Mouse (Mus musculus) midbrain, embryonic 16.5 days (tissue): ENCODE results near the gene Gm11937. TPM values are rescaled to one million over a fixed set of nuclear protein-coding genes. Genes with fewer than 3 reads are reported as not detected.

Experiments
- ATAC-seq: fragments of 200-750 bp; cut with Nextera tagmentation; 2 replicates; pipeline ENCODE4 v1.8.0; 2017; ENCODE audit warnings: moderate TSS enrichment
- H3K27ac ChIP-seq: fragments of 300-500 bp; sonication (generic); 2 replicates; pipeline ENCODE4 v1.5.1; 2014; ENCODE audit warnings: mild to moderate bottlenecking, low read length, mixed read lengths
- H3K27me3 ChIP-seq: fragments of 300-500 bp; sonication (generic); 2 replicates; pipeline ENCODE4 v1.6.1; 2014; ENCODE audit warnings: low read depth, low read length, mixed read lengths; ENCODE audit not compliant: control insufficient read depth, insufficient read depth
- H3K36me3 ChIP-seq: fragments of 300-500 bp; sonication (generic); 2 replicates; pipeline ENCODE4 v1.6.1; 2014; ENCODE audit warnings: mild to moderate bottlenecking, low read length, moderate library complexity, mixed read lengths; ENCODE audit not compliant: control insufficient read depth, insufficient read depth
- H3K4me1 ChIP-seq: fragments of 300-500 bp; sonication (generic); 2 replicates; pipeline ENCODE4 v1.6.1; 2014; ENCODE audit warnings: mild to moderate bottlenecking, low read length, mixed read lengths; ENCODE audit not compliant: control insufficient read depth, insufficient read depth
- H3K4me2 ChIP-seq: fragments of 300-500 bp; sonication (generic); 2 replicates; pipeline ENCODE4 v1.6.1; 2014; ENCODE audit warnings: mild to moderate bottlenecking, low read length, mixed read lengths
- H3K4me3 ChIP-seq: fragments of 300-500 bp; sonication (generic); 2 replicates; pipeline ENCODE4 v1.5.1; 2014; ENCODE audit warnings: low read depth, mild to moderate bottlenecking, low read length, moderate library complexity, mixed read lengths
- H3K9ac ChIP-seq: fragments of 300-500 bp; sonication (generic); 2 replicates; pipeline ENCODE4 v1.6.1; 2014; ENCODE audit warnings: low read depth, low read length, mixed read lengths
- H3K9me3 ChIP-seq: fragments of 300-500 bp; sonication (generic); replicated peaks from 2 replicates; pipeline ENCODE4 v1.6.1; 2014; ENCODE audit warnings: mild to moderate bottlenecking, low read length, mixed read lengths; ENCODE audit not compliant: control insufficient read depth, poor library complexity, severe bottlenecking
- WGBS: fragments of 180-500 bp; shearing (Covaris S2); extraction: QIAGEN DNeasy Blood & Tissue Kit; methylation state at CpG from one replicate; pipeline ENCODE4 v1.1.7; 2014; 5-methylcytosine and 5-hydroxymethylcytosine counted together
- polyA plus RNA-seq: library from polyadenylated mRNA; unstranded; fragments of >200 nt; fragmentation: Nextera tagmentation; extraction: Ambion mirVana; gene quantifications from 2 replicates; pipeline ENCODE4 v1.2.1, GENCODE M21; 2015

The Gm11937 gene
- polyA plus RNA-seq, 1 experiment from 2014 or later: not detected

DNA sequence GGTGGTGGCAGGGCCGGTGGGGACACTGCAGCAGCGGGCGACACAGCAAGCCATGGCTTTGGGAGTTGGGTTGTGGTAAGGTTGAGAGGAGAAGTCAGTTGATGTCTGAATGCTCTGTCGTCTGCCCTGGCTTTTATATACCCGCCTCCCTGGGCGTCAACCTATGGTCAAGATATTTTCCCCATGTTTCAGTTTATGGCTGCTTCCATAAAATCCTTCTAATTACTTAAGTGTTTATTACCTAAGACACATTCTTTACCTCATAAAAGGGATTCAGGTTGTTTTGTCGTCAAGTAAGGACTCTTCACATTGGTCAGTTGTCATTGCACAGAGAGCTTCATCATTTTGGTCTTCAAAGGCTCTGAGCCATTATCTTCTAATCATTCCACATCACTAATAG, 43.5 kb downstream of the Gm11937 start, which contains the start of gene Krtap3-1:
Krtap3-1 (minus strand) TSS at position 101 of the 400 bp plus-strand sequence.
- WGBS: 95% methylated on average over 7 of the region's 7 CpGs
- Histone ChIP-seq H3K36me3 (no peaks in the 10 kb centered on the region), H3K27ac (no peak within 1 kb of the TSS), H3K4me3 (no peak within 1 kb of the TSS), H3K4me1 (no peaks in the 10 kb centered on the region), H3K27me3 (no peaks in the 10 kb centered on the region), H3K9me3 (no peaks in the 10 kb centered on the region), H3K9ac (no peak within 1 kb of the TSS), H3K4me2 (no peak within 1 kb of the TSS)
- ATAC-seq: no peak

DNA sequence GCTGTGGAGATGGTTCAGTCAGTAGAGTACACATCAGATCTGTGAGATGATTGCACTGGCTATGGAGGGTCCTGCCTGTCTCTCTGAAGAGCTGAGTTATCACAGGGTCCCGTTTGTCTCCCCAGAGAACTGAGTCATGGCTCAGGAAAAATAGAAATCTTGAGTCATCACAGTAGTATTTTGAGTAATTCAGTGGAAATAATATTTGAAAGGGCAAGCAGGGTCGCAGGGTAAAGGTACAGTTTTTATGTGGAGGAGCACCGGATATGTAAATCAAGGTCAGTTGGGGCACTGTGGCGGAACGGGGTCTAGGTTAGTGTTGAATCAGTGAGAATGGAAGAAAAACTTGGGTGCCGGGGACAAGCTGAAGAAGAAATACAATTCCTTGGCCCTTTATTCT, 47.4 kb downstream of the Gm11937 start:
- Histone ChIP-seq H3K36me3 (no peaks in the 10 kb centered on the region), H3K9ac (no peak overlapping the region), H3K4me1 (no peaks in the 10 kb centered on the region), H3K4me2 (no peak overlapping the region), H3K4me3 (no peak overlapping the region), H3K27ac (no peak overlapping the region), H3K27me3 (no peaks in the 10 kb centered on the region), H3K9me3 (no peaks in the 10 kb centered on the region)
- no peak for ATAC-seq
- WGBS: 86% methylated on average over 6 of the region's 6 CpGs

Other genes with a start within 250 kb of the Gm11937 start
- gene Krt28, start 235.3 kb downstream of the Gm11937 start, polyA plus RNA-seq: 0.29 and 0.46 TPM in 2 replicates
- 28.9 and 29.8 TPM in 2 replicates for gene Krt10, start 220.8 kb downstream of the Gm11937 start, polyA plus RNA-seq
- gene Krt12, start 187.9 kb downstream of the Gm11937 start, polyA plus RNA-seq: 0.14 TPM in 1 of 2 replicates, not detected in the other
- gene Krt20, start 172.0 kb downstream of the Gm11937 start, polyA plus RNA-seq: 0.21 and 0.34 TPM in 2 replicates
- gene Krt23, start 117.1 kb downstream of the Gm11937 start, polyA plus RNA-seq: 0.11 TPM in 1 of 2 replicates, not detected in the other
- gene Krt39, start 88.9 kb downstream of the Gm11937 start, polyA plus RNA-seq: not detected in 2 replicates
- gene Krt40, start 67.0 kb downstream of the Gm11937 start, polyA plus RNA-seq: not detected in 2 replicates
- gene Krtap3-3, start 59.3 kb downstream of the Gm11937 start, polyA plus RNA-seq: not detected in 2 replicates
- gene Krtap3-2, start 53.3 kb downstream of the Gm11937 start, polyA plus RNA-seq: not detected in 2 replicates
- gene Gm11939, start 50.7 kb downstream of the Gm11937 start, polyA plus RNA-seq: not detected in 2 replicates
- gene Krtap3-1, start 43.6 kb downstream of the Gm11937 start, polyA plus RNA-seq: not detected in 2 replicates
- not detected in 2 replicates for gene Krtap1-5, start 29.2 kb downstream of the Gm11937 start, polyA plus RNA-seq
- not detected in 2 replicates for gene Krtap1-4, start 26.5 kb downstream of the Gm11937 start, polyA plus RNA-seq
- gene Krtap1-3, start 18.9 kb downstream of the Gm11937 start, polyA plus RNA-seq: not detected in 2 replicates
- not detected in 2 replicates for gene Krtap9-3, start 12.1 kb downstream of the Gm11937 start, polyA plus RNA-seq
- gene Gm11938, start 6.9 kb downstream of the Gm11937 start, polyA plus RNA-seq: not detected in 2 replicates
- not detected in 2 replicates for gene Krtap2-4, start 4.7 kb upstream of the Gm11937 start, polyA plus RNA-seq
- not detected in 2 replicates for gene Gm11562, start 10.2 kb upstream of the Gm11937 start, polyA plus RNA-seq
- gene Krtap4-1, start 18.0 kb upstream of the Gm11937 start, polyA plus RNA-seq: not detected in 2 replicates
- gene Krtap4-2, start 24.9 kb upstream of the Gm11937 start, polyA plus RNA-seq: 0.25 TPM in 1 of 2 replicates, not detected in the other
- not detected in 2 replicates for gene Krtap4-7, start 33.9 kb upstream of the Gm11937 start, polyA plus RNA-seq
- not detected in 2 replicates for gene Gm11555, start 40.0 kb upstream of the Gm11937 start, polyA plus RNA-seq
- gene Gm11563, start 48.8 kb upstream of the Gm11937 start, polyA plus RNA-seq: not detected in 2 replicates
- gene Krtap4-6, start 55.8 kb upstream of the Gm11937 start, polyA plus RNA-seq: not detected in 2 replicates
- gene Gm14190, start 80.6 kb upstream of the Gm11937 start, polyA plus RNA-seq: not detected in 2 replicates
- gene Gm14180, start 124.1 kb upstream of the Gm11937 start, polyA plus RNA-seq: not detected in 2 replicates
- not detected in 2 replicates for gene Gm11595, start 162.7 kb upstream of the Gm11937 start, polyA plus RNA-seq
- not detected in 2 replicates for gene Krtap4-8, start 170.5 kb upstream of the Gm11937 start, polyA plus RNA-seq
- not detected in 2 replicates for gene Krtap4-9, start 175.0 kb upstream of the Gm11937 start, polyA plus RNA-seq
- not detected in 2 replicates for gene Gm11596, start 183.3 kb upstream of the Gm11937 start, polyA plus RNA-seq
- gene Gm11569, start 188.7 kb upstream of the Gm11937 start, polyA plus RNA-seq: not detected in 2 replicates
- not detected in 2 replicates for gene Gm11554, start 194.3 kb upstream of the Gm11937 start, polyA plus RNA-seq
- gene Krtap4-13, start 199.7 kb upstream of the Gm11937 start, polyA plus RNA-seq: not detected in 2 replicates
- not detected in 2 replicates for gene Gm11564, start 205.5 kb upstream of the Gm11937 start, polyA plus RNA-seq
- not detected in 2 replicates for gene 2300003K06Rik, start 227.9 kb upstream of the Gm11937 start, polyA plus RNA-seq
- not detected in 2 replicates for gene Krtap4-16, start 241.4 kb upstream of the Gm11937 start, polyA plus RNA-seq
- gene Gm11568, start 247.7 kb upstream of the Gm11937 start, polyA plus RNA-seq: not detected in 2 replicates